In the genomic region with DNA sequence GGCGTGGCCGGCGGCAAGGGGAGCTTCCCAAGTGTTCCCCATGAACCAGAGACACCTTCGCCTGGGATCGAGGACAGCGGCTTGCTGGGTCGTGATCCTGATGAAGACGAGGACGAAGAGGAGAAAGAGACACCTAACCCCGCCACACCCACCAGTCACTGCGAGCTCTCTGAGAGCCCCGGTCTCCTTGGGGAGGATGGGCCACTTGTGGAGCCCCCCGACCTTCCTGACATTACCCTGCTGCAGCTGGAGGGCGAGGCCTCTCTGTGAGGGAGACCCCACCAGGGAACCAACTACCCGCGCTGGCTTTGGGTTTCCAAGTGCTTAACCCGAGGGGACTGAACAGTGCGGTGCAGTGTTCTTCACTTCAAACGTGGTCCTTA, we compare ENCODE assay signal across 11 mouse cellular contexts. TPM values are rescaled to one million over a fixed set of nuclear protein-coding genes. Genes with fewer than 3 reads are reported as not detected.
DNase-seq lines count a peak whose midpoint lies in the region; ATAC-seq and TF ChIP-seq lines count a peak whose summit lies in the region.
"Had no signal": no experiment of that assay in that cellular context is flagged by ENCODE, and none has a peak within 500 bp of the region (broad histone marks: within the 10 kb centered on the region; RNA-seq: fewer than 3 reads in every experiment).

No protein-coding gene starts in this region.

- TF ChIP-seq CTCF in thymus, adult 2 months (IDR thresholded peaks at IDR 0.05; ENCODE audit: borderline replicate concordance, control insufficient read depth, extremely low read depth, insufficient read depth, low read length, poor library complexity) = no peak

- no peak overlapping the region for H3K27ac ChIP-seq in heart, embryonic 11.5 days (ENCODE audit: low read depth, low read length)
- no peak overlapping the region for H3K27ac ChIP-seq in thymus, adult 2 months (ENCODE audit: control insufficient read depth, insufficient read depth, low read length)
- no peak overlapping the region for H3K27ac ChIP-seq in limb, embryonic 14.5 days (replicated peaks; ENCODE audit: low read depth, low read length)

- no peak overlapping the region for H3K9ac ChIP-seq in heart, embryonic 11.5 days (ENCODE audit: low read depth, low read length)
- H3K9ac ChIP-seq in limb, embryonic 14.5 days (ENCODE audit: low read depth, low read length, severe bottlenecking) = no peak overlapping the region

- H3K4me2 ChIP-seq in heart, embryonic 11.5 days = peak overlapping the region; percentile 74
- H3K4me2 ChIP-seq in limb, embryonic 14.5 days (replicated peaks; ENCODE audit: low read depth, low read length, severe bottlenecking) = peak overlapping the region; percentile 76

- no peaks in the 10 kb centered on the region for H3K36me3 ChIP-seq in heart, embryonic 11.5 days (ENCODE audit: control insufficient read depth, insufficient read depth, low read length)
- H3K36me3 ChIP-seq in thymus, adult 2 months (ENCODE audit: control insufficient read depth, insufficient read depth, low read length) = no peaks in the 10 kb centered on the region
- no peaks in the 10 kb centered on the region for H3K36me3 ChIP-seq in limb, embryonic 14.5 days (ENCODE audit: control insufficient read depth, insufficient read depth, low read length)

- no peak for TF ChIP-seq POLR2A in thymus, adult 2 months (IDR thresholded peaks at IDR 0.05; ENCODE audit: control insufficient read depth, extremely low read depth, insufficient read depth, low read length, poor library complexity)
- TF ChIP-seq POLR2A in limb, embryonic 14.5 days (IDR thresholded peaks at IDR 0.05; ENCODE audit: borderline replicate concordance, extremely low read depth, insufficient read depth, insufficient read length) = no peak

- H3K4me1 ChIP-seq in heart, embryonic 11.5 days (ENCODE audit: control insufficient read depth, insufficient read depth, low read length) = no peaks in the 10 kb centered on the region
- H3K4me1 ChIP-seq in thymus, adult 2 months (replicated peaks; ENCODE audit: control insufficient read depth, insufficient read depth, low read length) = no peaks in the 10 kb centered on the region
- no peaks in the 10 kb centered on the region; the same call in 1 of the 2 replicates for H3K4me1 ChIP-seq in limb, embryonic 14.5 days (ENCODE audit: control insufficient read depth, insufficient read depth, low read length)

- no peak for DNase-seq in heart, adult 8-10 months (ENCODE audit: low spot score)
- peak; percentile 10 for DNase-seq in thymus, postnatal 4 days
- no peak for DNase-seq in thymus, adult 2 months
- DNase-seq in limb, embryonic 14.5 days (ENCODE audit: low spot score) = no peak
- DNase-seq in ovary, postnatal 36 days (ENCODE audit: low spot score) = no peak
- DNase-seq in lung, postnatal 10 days = no peak
- no peak for DNase-seq in T-cell, adult 2 months (ENCODE audit: low spot score)

- WGBS in heart, embryonic 11.5 days (ENCODE audit: insufficient replicate concordance) = 6% methylated on average over 19 of the region's 19 CpGs
- 15% methylated on average over 19 of the region's 19 CpGs for WGBS in thymus, adult 2 months
- WGBS in limb, embryonic 14.5 days = 5% methylated on average over 19 of the region's 19 CpGs

- H3K9me3 ChIP-seq in heart, embryonic 11.5 days (replicated peaks; ENCODE audit: control insufficient read depth, low read length) = no peaks in the 10 kb centered on the region
- H3K9me3 ChIP-seq in limb, embryonic 14.5 days (ENCODE audit: control insufficient read depth, low read length) = no peaks in the 10 kb centered on the region

- H3K27me3 ChIP-seq in heart, embryonic 11.5 days (ENCODE audit: control insufficient read depth, insufficient read depth, low read length) = peaks cover 77% of the 10 kb centered on the region
- H3K27me3 ChIP-seq in thymus, adult 2 months (ENCODE audit: control insufficient read depth, insufficient read depth, low read length) = peaks cover 8% of the 10 kb centered on the region; the same call in 1 of the 2 replicates
- H3K27me3 ChIP-seq in limb, embryonic 14.5 days (ENCODE audit: control insufficient read depth, insufficient read depth, low read length) = peaks cover 59% of the 10 kb centered on the region

- peak overlapping the region; percentile 46 for H3K4me3 ChIP-seq in heart, embryonic 11.5 days (ENCODE audit: low read depth, low read length)
- no peak overlapping the region for H3K4me3 ChIP-seq in thymus, adult 2 months (ENCODE audit: control insufficient read depth, insufficient read depth, low read length)
- no peak overlapping the region for H3K4me3 ChIP-seq in limb, embryonic 14.5 days (replicated peaks; ENCODE audit: low read length)

- no peak for ATAC-seq in heart, embryonic 11.5 days (replicated peaks; ENCODE audit: insufficient number of reproducible peaks, low FRiP score, low TSS enrichment)
- ATAC-seq in limb, embryonic 14.5 days (ENCODE audit: low FRiP score, low read depth) = no peak

RNA-seq across cellular contexts. Expression of a gene that starts 1.7 kb away (rescaled TPM):
- polyA plus RNA-seq in heart, embryonic 11.5 days (2014; fragmentation: Nextera tagmentation; extraction: Ambion mirVana) = 1.2 and 1.3 TPM in 2 replicates
- total RNA-seq in heart, adult 8-10 months (2022) = under 1 TPM; 0.41 to 0.84 (median 0.66) TPM
- 1.3 TPM in 2 replicates for polyA plus RNA-seq in thymus, adult 2 months (2012; rRNA removed)
- polyA plus RNA-seq in limb, embryonic 14.5 days (2012; rRNA removed) = 0.23 and 0.33 TPM in 2 replicates
- polyA plus RNA-seq in limb, embryonic 14.5 days (2014; fragmentation: Nextera tagmentation; extraction: Ambion mirVana) = 0.10 and 0.37 TPM in 2 replicates
- total RNA-seq: liver, adult 2 months had no signal
- polyA plus RNA-seq: liver, adult 2 months had no signal

RNA-seq across cellular contexts. Expression of a gene that starts 3.2 kb away (rescaled TPM):
- 81.7 and 86.7 TPM in 2 replicates for polyA plus RNA-seq in heart, embryonic 11.5 days (2014; fragmentation: Nextera tagmentation; extraction: Ambion mirVana)
- 100 to 1,000 TPM; 116 to 127 (median 119) TPM for total RNA-seq in heart, adult 8-10 months (2022)
- polyA plus RNA-seq in thymus, adult 2 months (2012; rRNA removed) = 52.2 and 56.9 TPM in 2 replicates
- polyA plus RNA-seq in limb, embryonic 14.5 days (2012; rRNA removed) = 42.4 and 49.3 TPM in 2 replicates
- polyA plus RNA-seq in limb, embryonic 14.5 days (2014; fragmentation: Nextera tagmentation; extraction: Ambion mirVana) = 55.7 and 57.3 TPM in 2 replicates

RNA-seq across cellular contexts. Expression of a gene that starts 26.7 kb away (rescaled TPM):
- not detected in 2 replicates for polyA plus RNA-seq in heart, embryonic 11.5 days (2014; fragmentation: Nextera tagmentation; extraction: Ambion mirVana)
- total RNA-seq in heart, adult 8-10 months (2022) = not detected
- not detected in 2 replicates for polyA plus RNA-seq in thymus, adult 2 months (2012; rRNA removed)
- polyA plus RNA-seq in limb, embryonic 14.5 days (2012; rRNA removed) = not detected in 2 replicates
- not detected in 2 replicates for polyA plus RNA-seq in limb, embryonic 14.5 days (2014; fragmentation: Nextera tagmentation; extraction: Ambion mirVana)
- total RNA-seq: adrenal gland, postnatal 14 days; liver, adult 2 months had no signal
- polyA plus RNA-seq: liver, adult 2 months; stomach, embryonic 16.5 days had no signal

RNA-seq across cellular contexts. Expression of a gene that starts 52.2 kb away (rescaled TPM):
- not detected in 2 replicates for polyA plus RNA-seq in heart, embryonic 11.5 days (2014; fragmentation: Nextera tagmentation; extraction: Ambion mirVana)
- total RNA-seq in heart, adult 8-10 months (2022) = not detected
- not detected in 2 replicates for polyA plus RNA-seq in thymus, adult 2 months (2012; rRNA removed)
- not detected in 2 replicates for polyA plus RNA-seq in limb, embryonic 14.5 days (2012; rRNA removed)
- not detected in 2 replicates for polyA plus RNA-seq in limb, embryonic 14.5 days (2014; fragmentation: Nextera tagmentation; extraction: Ambion mirVana)
- total RNA-seq: adrenal gland, postnatal 14 days; liver, adult 2 months had no signal
- polyA plus RNA-seq: liver, adult 2 months; stomach, embryonic 16.5 days had no signal

RNA-seq across cellular contexts. Expression of a gene that starts 52.2 kb away (rescaled TPM):
- polyA plus RNA-seq in heart, embryonic 11.5 days (2014; fragmentation: Nextera tagmentation; extraction: Ambion mirVana) = not detected in 2 replicates
- total RNA-seq in heart, adult 8-10 months (2022) = not detected
- 0.22 TPM in 1 of 2 replicates, not detected in the other for polyA plus RNA-seq in thymus, adult 2 months (2012; rRNA removed)
- not detected in 2 replicates for polyA plus RNA-seq in limb, embryonic 14.5 days (2012; rRNA removed)
- polyA plus RNA-seq in limb, embryonic 14.5 days (2014; fragmentation: Nextera tagmentation; extraction: Ambion mirVana) = not detected in 2 replicates
- total RNA-seq: adrenal gland, postnatal 14 days; liver, adult 2 months had no signal
- polyA plus RNA-seq: liver, adult 2 months; stomach, embryonic 16.5 days had no signal
